Mouse (Mus musculus) liver, embryonic 11.5 days (tissue): Measurements from ENCODE around the gene Tmem119. TPM values are rescaled to one million over a fixed set of nuclear protein-coding genes. Genes with fewer than 3 reads are reported as not detected.

Experiments used
- ATAC-seq: fragments of 200-750 bp; cut with Nextera tagmentation; replicated peaks from 2 replicates; pipeline ENCODE4 v1.8.0; 2017; ENCODE audit warnings: moderate number of reproducible peaks, mild to moderate bottlenecking, moderate TSS enrichment, moderate library complexity; ENCODE audit not compliant: low FRiP score
- DNase-seq: peaks from one replicate; pipeline ENCODE4 v3.0.0-alpha.2; 2017; ENCODE audit warnings: low spot score
- H3K27ac ChIP-seq: fragments of 300-500 bp; sonication (generic); 2 replicates; pipeline ENCODE4 v1.5.1; 2014; ENCODE audit warnings: mild to moderate bottlenecking, low read depth, low read length, control low read depth
- H3K27me3 ChIP-seq: fragments of 300-500 bp; sonication (generic); replicated peaks from 2 replicates; pipeline ENCODE4 v1.6.1; 2014; ENCODE audit warnings: low read length, mixed read lengths; ENCODE audit not compliant: control insufficient read depth, insufficient read depth
- H3K36me3 ChIP-seq: fragments of 300-500 bp; sonication (generic); 2 replicates; pipeline ENCODE4 v1.6.1; 2014; ENCODE audit warnings: mild to moderate bottlenecking, low read length, moderate library complexity, mixed read lengths; ENCODE audit not compliant: control insufficient read depth, insufficient read depth
- H3K4me1 ChIP-seq: fragments of 300-500 bp; sonication (generic); replicated peaks from 2 replicates; pipeline ENCODE4 v1.6.1; 2014; ENCODE audit warnings: low read length, mixed read lengths; ENCODE audit not compliant: control insufficient read depth, insufficient read depth
- H3K4me2 ChIP-seq: fragments of 300-500 bp; sonication (generic); 2 replicates; pipeline ENCODE4 v1.6.1; 2014; ENCODE audit warnings: mild to moderate bottlenecking, control low read depth, moderate library complexity
- H3K4me3 ChIP-seq: fragments of 300-500 bp; sonication (generic); 2 replicates; pipeline ENCODE4 v1.5.1; 2014; ENCODE audit warnings: low read depth, low read length, control low read depth
- H3K9ac ChIP-seq: fragments of 300-500 bp; sonication (generic); 2 replicates; pipeline ENCODE4 v1.6.1; 2014; ENCODE audit warnings: low read depth, low read length, control low read depth
- H3K9me3 ChIP-seq: fragments of 300-500 bp; sonication (generic); 2 replicates; pipeline ENCODE4 v1.6.1; 2016; ENCODE audit warnings: low read length, inconsistent platforms, mixed read lengths; ENCODE audit not compliant: control insufficient read depth
- whole genome bisulfite sequencing: fragments of 180-500 bp; shearing (Covaris S2); extraction: QIAGEN DNeasy Blood & Tissue Kit; methylation state at CpG from one replicate; pipeline ENCODE4 v1.1.7; 2014; 5-methylcytosine and 5-hydroxymethylcytosine counted together
- polyA plus RNA-seq: library from polyadenylated mRNA; unstranded; fragments of >200 nt; fragmentation: Nextera tagmentation; extraction: Ambion mirVana; gene quantifications from 2 replicates; pipeline ENCODE4 v1.2.1, GENCODE M21; 2014

The Tmem119 gene
- polyA plus RNA-seq, 1 experiment from 2014 or later, result 16.9 TPM

DNA sequence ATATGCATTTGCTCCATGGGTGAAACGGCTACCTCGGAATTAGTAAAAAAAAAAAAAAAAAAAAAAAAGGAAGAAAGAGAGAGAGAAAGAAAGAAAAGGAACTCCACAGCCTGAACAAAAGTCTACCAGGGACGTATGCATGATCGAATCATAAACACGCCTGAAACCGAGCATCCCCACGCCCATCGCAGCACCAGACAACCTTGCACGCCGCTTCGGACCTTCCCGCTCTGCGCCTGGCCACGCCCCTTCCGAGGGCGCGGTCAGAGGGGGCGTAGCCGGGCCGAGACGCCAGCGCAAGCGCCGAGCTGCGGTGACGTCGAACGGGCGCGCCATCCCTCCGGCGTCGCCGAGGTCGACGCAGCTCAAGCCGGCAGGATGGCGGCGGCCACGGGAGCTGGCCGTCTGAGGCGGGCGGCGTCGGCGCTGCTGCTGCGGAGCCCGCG, 27.8 kb downstream of the Tmem119 start, which contains the start of the genes Sart3 and Iscu:
Gene Sart3, minus strand, starts transcription at position 61 of the 446 bp plus-strand sequence.
Gene Iscu, plus strand, starts transcription at position 299 of the 446 bp plus-strand sequence.
- H3K9me3 ChIP-seq, result no peaks in the 10 kb centered on the region
- H3K27ac ChIP-seq, result peak within 1 kb of the TSS; percentile 96
- H3K4me1 ChIP-seq, result peaks cover 13% of the 10 kb centered on the region
- no peaks in the 10 kb centered on the region for H3K27me3 ChIP-seq
- peak; percentile 81 for ATAC-seq
- peak; percentile 93 for DNase-seq
- WGBS, result 0% methylated on average over 45 of the region's 49 CpGs
- peak within 1 kb of the TSS; percentile 99 for H3K4me3 ChIP-seq
- H3K36me3 ChIP-seq, result peaks cover 18% of the 10 kb centered on the region
- peak within 1 kb of the TSS; percentile 94 for H3K4me2 ChIP-seq
- peak within 1 kb of the TSS; percentile 95 for H3K9ac ChIP-seq

- peak overlapping the region; percentile 99 for H3K4me3 ChIP-seq
- peak overlapping the region; percentile 95 for H3K9ac ChIP-seq
- peaks cover 13% of the 10 kb centered on the region for H3K4me1 ChIP-seq
- H3K27me3 ChIP-seq, result no peaks in the 10 kb centered on the region
- ATAC-seq, result peak; percentile 80
- no peaks in the 10 kb centered on the region for H3K9me3 ChIP-seq
- DNase-seq, result peak; percentile 88
- peaks cover 18% of the 10 kb centered on the region for H3K36me3 ChIP-seq
- peak overlapping the region; percentile 96 for H3K27ac ChIP-seq
- under 1% methylated on average over 96 of the region's 97 CpGs for WGBS
- H3K4me2 ChIP-seq, result peak overlapping the region; percentile 94
Observed at GRCm38 (mm10) chr5:113771213-113772162, 28.8 kb downstream of the Tmem119 start.

DNA sequence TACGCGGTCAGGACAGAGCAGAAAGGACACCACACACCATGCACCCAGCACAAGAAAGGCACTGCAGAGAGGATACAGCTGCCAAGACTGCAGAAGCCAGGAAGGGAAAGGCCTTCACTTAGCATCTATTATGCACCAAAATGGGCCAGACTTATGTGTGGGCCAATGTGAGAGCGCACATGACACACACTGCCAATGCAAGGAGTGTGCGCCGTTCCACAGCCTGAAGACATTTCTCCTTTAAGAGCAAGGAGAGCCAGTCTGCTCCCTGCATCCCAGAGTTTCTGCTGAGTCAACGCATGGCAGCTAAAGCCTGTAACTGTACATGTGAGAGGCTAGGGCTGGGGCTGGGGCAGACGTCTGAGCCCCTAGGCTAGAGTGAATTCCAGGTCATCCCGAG, 31.5 kb downstream of the Tmem119 start:
- H3K9me3 ChIP-seq, result no peaks in the 10 kb centered on the region
- no peaks in the 10 kb centered on the region for H3K27me3 ChIP-seq
- no peak overlapping the region for H3K4me2 ChIP-seq
- no peak overlapping the region for H3K27ac ChIP-seq
- ATAC-seq (no peak), DNase-seq (no peak)
- H3K4me1 ChIP-seq, result peaks cover 13% of the 10 kb centered on the region
- 93% methylated on average over 8 of the region's 8 CpGs for WGBS
- H3K9ac ChIP-seq, result no peak overlapping the region
- no peak overlapping the region for H3K4me3 ChIP-seq
- peaks cover 17% of the 10 kb centered on the region for H3K36me3 ChIP-seq

- H3K27me3 ChIP-seq, result no peaks in the 10 kb centered on the region
- peaks cover 38% of the 10 kb centered on the region for H3K36me3 ChIP-seq
Observed at GRCm38 (mm10) chr5:113765641-113766526, 34.4 kb downstream of the Tmem119 start.

DNA sequence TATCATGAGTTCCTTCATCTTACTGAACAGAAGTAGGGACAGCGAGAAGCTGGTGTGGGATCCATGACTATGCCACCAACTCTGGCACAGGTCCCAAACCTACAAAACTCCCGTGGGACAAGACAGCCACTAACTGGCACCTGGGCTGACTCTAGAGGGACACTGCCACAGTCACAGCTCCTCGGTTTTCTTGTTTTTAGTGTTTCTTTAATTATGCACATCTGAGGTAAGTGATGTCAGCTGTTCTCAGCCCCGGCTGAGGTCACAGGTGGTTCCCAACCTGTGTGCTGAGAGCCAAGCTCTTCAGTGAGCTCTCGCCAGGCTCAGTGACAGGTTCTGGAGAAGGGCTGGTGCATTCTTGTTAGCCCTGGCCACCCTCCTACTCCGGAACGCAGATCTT, 35.9 kb downstream of the Tmem119 start:
- Histone ChIP-seq H3K4me3 (no peak overlapping the region), H3K27ac (no peak overlapping the region), H3K36me3 (peaks cover 48% of the 10 kb centered on the region), H3K9ac (no peak overlapping the region), H3K9me3 (no peaks in the 10 kb centered on the region), H3K27me3 (no peaks in the 10 kb centered on the region), H3K4me2 (no peak overlapping the region), H3K4me1 (peaks cover 2% of the 10 kb centered on the region; the same call in 1 of the 2 replicates)
- DNase-seq (no peak), ATAC-seq (no peak)
- WGBS, result 93% methylated on average over 7 of the region's 7 CpGs

More at GRCm38 (mm10) chr5:113765641-113766526, 34.4 kb downstream of the Tmem119 start:
- ATAC-seq (no peak), DNase-seq (no peak)
- Histone ChIP-seq H3K4me3 (no peak overlapping the region), H3K4me2 (no peak overlapping the region), H3K4me1 (peaks cover 13% of the 10 kb centered on the region), H3K9me3 (no peaks in the 10 kb centered on the region), H3K9ac (no peak overlapping the region), H3K27ac (no peak overlapping the region)
- 87% methylated on average over 13 of the region's 13 CpGs for WGBS

DNA sequence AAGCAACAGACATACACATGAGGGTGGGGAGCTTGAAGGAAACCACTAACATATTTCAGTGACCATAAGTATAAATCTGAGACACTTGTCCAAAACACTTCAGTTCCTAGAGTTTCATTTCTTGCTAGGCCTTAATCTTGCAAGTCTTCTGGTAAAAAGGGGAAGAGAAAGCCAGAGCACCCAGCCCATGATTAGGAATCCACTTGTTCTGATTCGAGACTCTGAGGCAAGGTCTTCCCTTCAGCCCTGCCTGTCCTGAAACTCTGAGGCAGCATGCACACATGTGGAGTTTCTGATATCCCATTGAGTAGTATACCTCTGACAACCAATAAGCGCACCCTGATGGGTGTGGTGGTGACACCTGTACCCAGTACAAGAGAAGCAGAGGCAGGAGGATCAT, 38.7 kb downstream of the Tmem119 start:
- H3K4me2 ChIP-seq, result no peak overlapping the region
- no peaks in the 10 kb centered on the region for H3K4me1 ChIP-seq
- 87% methylated on average over 2 of the region's 2 CpGs for WGBS
- peaks cover 62% of the 10 kb centered on the region for H3K36me3 ChIP-seq
- H3K27ac ChIP-seq, result no peak overlapping the region
- H3K27me3 ChIP-seq, result no peaks in the 10 kb centered on the region
- no peak for ATAC-seq
- H3K4me3 ChIP-seq, result no peak overlapping the region
- no peaks in the 10 kb centered on the region for H3K9me3 ChIP-seq
- H3K9ac ChIP-seq, result no peak overlapping the region
- no peak for DNase-seq

GRCm38 (mm10) chr5:113755347-113756030, 44.8 kb downstream of the Tmem119 start:
- Histone ChIP-seq H3K9ac (no peak overlapping the region), H3K4me3 (no peak overlapping the region), H3K27ac (no peak overlapping the region), H3K27me3 (no peaks in the 10 kb centered on the region), H3K4me1 (no peaks in the 10 kb centered on the region), H3K9me3 (no peaks in the 10 kb centered on the region), H3K36me3 (peaks cover 79% of the 10 kb centered on the region), H3K4me2 (no peak overlapping the region)
- DNase-seq (no peak), ATAC-seq (no peak)
- 92% methylated on average over 15 of the region's 15 CpGs for WGBS
